Mouse (Mus musculus) spleen, adult 2 months (tissue): ENCODE results near the gene Unc45b. TPM values are rescaled to one million over a fixed set of nuclear protein-coding genes. Genes with fewer than 3 reads are reported as not detected.
A peak's percentile ranks its signal among the peaks of the same experiment; 100 is the strongest.
"Not testable (repeated sequence)": the region's sequence is repeated elsewhere in the genome, so short reads cannot be mapped to it uniquely, and the experiment has no call there.

Experiments used
- DNase-seq, 2 experiments: peaks; one replicate each; pipeline versions ENCODE4 v3.0.0 to v3.0.0-alpha.2; 2012 to 2021; ENCODE audit warnings: low spot score in 2 of 2, low read depth in 1 of 2
- H3K27ac ChIP-seq: fragments of 200-500 bp; 2 replicates; pipeline ENCODE4 v1.5.1; 2012; ENCODE audit warnings: low read length, inconsistent platforms; ENCODE audit not compliant: insufficient read depth
- H3K27me3 ChIP-seq: fragments of 200-500 bp; 2 replicates; pipeline ENCODE4 v1.6.1; 2012; ENCODE audit warnings: mild to moderate bottlenecking, moderate library complexity, low read length, inconsistent platforms; ENCODE audit not compliant: control insufficient read depth, insufficient read depth
- H3K36me3 ChIP-seq: fragments of 200-500 bp; 2 replicates; pipeline ENCODE4 v1.6.1; 2012; ENCODE audit warnings: mild to moderate bottlenecking, low read length, inconsistent platforms; ENCODE audit not compliant: control insufficient read depth, insufficient read depth
- H3K4me1 ChIP-seq: fragments of 200-500 bp; 2 replicates; pipeline ENCODE4 v1.6.1; 2011; ENCODE audit warnings: inconsistent platforms; ENCODE audit not compliant: control insufficient read depth, insufficient read depth, insufficient read length
- H3K4me3 ChIP-seq: fragments of 200-500 bp; 2 replicates; pipeline ENCODE4 v1.5.1; 2011; ENCODE audit warnings: mild to moderate bottlenecking, inconsistent platforms; ENCODE audit not compliant: insufficient read depth, insufficient read length; ENCODE audit errors: extremely low read depth
- CTCF ChIP-seq: fragments of 200-500 bp; IDR thresholded peaks from 2 replicates; pipeline ENCODE4 v1.5.1; 2011; ENCODE audit warnings: mild to moderate bottlenecking, inconsistent platforms; ENCODE audit not compliant: insufficient read depth, insufficient read length, insufficient replicate concordance; ENCODE audit errors: extremely low read depth
- POLR2A ChIP-seq: fragments of 200-500 bp; IDR thresholded peaks from 2 replicates; pipeline ENCODE4 v1.6.1; 2011; ENCODE audit warnings: low read depth, low read length, inconsistent platforms
- WGBS: fragments of 180-500 bp; shearing (Covaris S2); methylation state at CpG from one replicate; pipeline ENCODE4 v1.1.7; 2018; 5-methylcytosine and 5-hydroxymethylcytosine counted together
- polyA plus RNA-seq: library from polyadenylated mRNA; depleted of rRNA; stranded (reverse); fragments of >200 nt; gene quantifications from 2 replicates; pipeline ENCODE4 v1.2.3, GENCODE M21; 2012

The Unc45b gene
- polyA plus RNA-seq, 1 experiment, result 0.82 TPM

GRCm38 (mm10) chr11:82907651-82908607, 2.4 kb upstream of the Unc45b start, which contains the start of gene Nle1:
Gene Nle1 (minus strand): TSS chr11:82908411.
- peak within 1 kb of the TSS; percentile 85 for H3K4me3 ChIP-seq
- WGBS, result 1% methylated on average over 72 of the region's 73 CpGs

GRCm38 (mm10) chr11:82908608-82908989, 1.8 kb upstream of the Unc45b start:
- H3K4me3 ChIP-seq, result 0 out of 2 replicates have a peak overlapping the region, but pooled peaks have one; percentile 85
- WGBS, result 68% methylated on average over 10 of the region's 10 CpGs
- H3K4me1 ChIP-seq, result peaks cover 3% of the 10 kb centered on the region; the same call in 1 of the 2 replicates
- no peaks in the 10 kb centered on the region for H3K27me3 ChIP-seq
- TF ChIP-seq POLR2A, result no peak
- no peak for TF ChIP-seq CTCF
- H3K27ac ChIP-seq, result no peak overlapping the region; the same call in 1 of the 2 replicates
- peaks cover 20% of the 10 kb centered on the region for H3K36me3 ChIP-seq
- DNase-seq, result no peak

More at GRCm38 (mm10) chr11:82907651-82908607, 2.4 kb upstream of the Unc45b start, which contains the start of gene Nle1:
- no peaks in the 10 kb centered on the region for H3K27me3 ChIP-seq
- TF ChIP-seq CTCF, result peak; percentile 96
- peak; percentile 30; the same call in 1 of the 2 replicates for TF ChIP-seq POLR2A
- peaks cover 23% of the 10 kb centered on the region for H3K36me3 ChIP-seq
- H3K27ac ChIP-seq, result no peak within 1 kb of the TSS; the same call in 1 of the 2 replicates
- H3K4me1 ChIP-seq, result peaks cover 3% of the 10 kb centered on the region; the same call in 1 of the 2 replicates
- peak; percentile 71 to 91 for DNase-seq

- H3K36me3 ChIP-seq, result peaks cover 4% of the 10 kb centered on the region
- no peak overlapping the region for H3K27ac ChIP-seq
- WGBS, result 83% methylated on average over 11 of the region's 11 CpGs
- no peaks in the 10 kb centered on the region for H3K27me3 ChIP-seq
- no peak overlapping the region for H3K4me3 ChIP-seq
- H3K4me1 ChIP-seq, result peaks cover 3% of the 10 kb centered on the region; the same call in 1 of the 2 replicates
- DNase-seq, result no peak
- TF ChIP-seq POLR2A (no peak), CTCF (no peak)
Observed at GRCm38 (mm10) chr11:82910679-82911389, 484 bp downstream of the Unc45b start.

GRCm38 (mm10) chr11:82914711-82915352, 4.5 kb downstream of the Unc45b start:
- TF ChIP-seq CTCF, result peak; percentile 99
- TF ChIP-seq POLR2A, result no peak
- Histone ChIP-seq H3K36me3 (no peaks in the 10 kb centered on the region), H3K4me3 (no peak overlapping the region), H3K4me1 (no peaks in the 10 kb centered on the region), H3K27me3 (no peaks in the 10 kb centered on the region), H3K27ac (no peak overlapping the region)
- peak; percentile 37 to 65 for DNase-seq
- 8% methylated on average over 16 of the region's 16 CpGs for WGBS

GRCm38 (mm10) chr11:82920768-82921167, 10.4 kb downstream of the Unc45b start:
- Histone ChIP-seq H3K27me3 (no peaks in the 10 kb centered on the region), H3K27ac (no peak overlapping the region), H3K36me3 (no peaks in the 10 kb centered on the region), H3K4me3 (no peak overlapping the region), H3K4me1 (no peaks in the 10 kb centered on the region)
- no peak for TF ChIP-seq CTCF
- TF ChIP-seq POLR2A, result no peak
- 76% methylated on average over 10 of the region's 10 CpGs for WGBS
- DNase-seq, result no peak

- Histone ChIP-seq H3K4me3 (no peak overlapping the region), H3K4me1 (no peaks in the 10 kb centered on the region), H3K36me3 (no peaks in the 10 kb centered on the region), H3K27ac (no peak overlapping the region), H3K27me3 (no peaks in the 10 kb centered on the region)
- WGBS, result 86% methylated on average over 4 of the region's 4 CpGs
- no peak for DNase-seq
- TF ChIP-seq POLR2A (no peak), CTCF (no peak)
Observed at GRCm38 (mm10) chr11:82921691-82922090, 11.3 kb downstream of the Unc45b start.

- 10% methylated on average over 6 of the region's 6 CpGs for WGBS
- H3K27ac ChIP-seq, H3K27me3 ChIP-seq, H3K36me3 ChIP-seq, H3K4me1 ChIP-seq, DNase-seq, H3K4me3 ChIP-seq: not testable (repeated sequence)
Observed at GRCm38 (mm10) chr11:82923910-82924309, 13.6 kb downstream of the Unc45b start.
